Mouse (Mus musculus) liver, embryonic 14.5 days (tissue): ENCODE data around the gene Mrps5. TPM values are rescaled to one million over a fixed set of nuclear protein-coding genes. Genes with fewer than 3 reads are reported as not detected.

Experiments
- ATAC-seq: fragments of 200-750 bp; cut with Nextera tagmentation; 2 replicates; pipeline ENCODE4 v1.8.0; 2017; ENCODE audit warnings: moderate number of reproducible peaks, mild to moderate bottlenecking, moderate library complexity; ENCODE audit not compliant: insufficient read depth
- DNase-seq, 3 experiments: peaks; one replicate each; pipeline ENCODE4 v3.0.0-alpha.2; 2012 to 2013; ENCODE audit warnings: low read depth in 3 of 3, low spot score in 3 of 3
- H3K27ac ChIP-seq: fragments of 300-500 bp; sonication (generic); 2 replicates; pipeline ENCODE4 v1.5.1; 2014; ENCODE audit warnings: moderate library complexity, mild to moderate bottlenecking, control low read depth, inconsistent platforms
- H3K27me3 ChIP-seq: fragments of 300-500 bp; sonication (generic); 2 replicates; pipeline ENCODE4 v1.6.1; 2014; ENCODE audit warnings: mild to moderate bottlenecking, low read length, moderate library complexity; ENCODE audit not compliant: control insufficient read depth, insufficient read depth
- H3K36me3 ChIP-seq: fragments of 300-500 bp; sonication (generic); replicated peaks from 2 replicates; pipeline ENCODE4 v1.6.1; 2014; ENCODE audit warnings: low read depth; ENCODE audit not compliant: control insufficient read depth, insufficient read depth
- H3K4me1 ChIP-seq, 2 experiments: fragments of 200-500 bp in 1 of 2; fragments of 300-500 bp in 1 of 2; sonication (generic) in 1 of 2; replicated peaks; 2 replicates each; pipeline ENCODE4 v1.6.1; 2012 to 2014; ENCODE audit warnings: antibody characterized with exemption in 1 of 2, inconsistent platforms in 1 of 2, low read length in 1 of 2; ENCODE audit not compliant: control insufficient read depth in 2 of 2, insufficient read depth in 2 of 2
- H3K4me2 ChIP-seq: fragments of 300-500 bp; sonication (generic); 2 replicates; pipeline ENCODE4 v1.6.1; 2014; ENCODE audit warnings: low read depth, mild to moderate bottlenecking, control low read depth, moderate library complexity
- H3K4me3 ChIP-seq, 2 experiments: fragments of 200-500 bp in 1 of 2; fragments of 300-500 bp in 1 of 2; sonication (generic) in 1 of 2; 2 replicates each; pipeline ENCODE4 v1.5.1; 2012 to 2014; ENCODE audit warnings: low read depth in 2 of 2, low read length in 2 of 2, mild to moderate bottlenecking in 2 of 2, control low read depth in 1 of 2, inconsistent platforms in 1 of 2, moderate library complexity in 1 of 2; ENCODE audit not compliant: insufficient read depth in 1 of 2
- H3K9ac ChIP-seq: fragments of 300-500 bp; sonication (generic); replicated peaks from 2 replicates; pipeline ENCODE4 v1.6.1; 2014; ENCODE audit warnings: mild to moderate bottlenecking, control low read depth, moderate library complexity
- H3K9me3 ChIP-seq: fragments of 300-500 bp; sonication (generic); 2 replicates; pipeline ENCODE4 v1.6.1; 2016; ENCODE audit warnings: low read length, mixed read lengths; ENCODE audit not compliant: control insufficient read depth
- CTCF ChIP-seq: IDR thresholded peaks from 2 replicates; pipeline ENCODE4 v1.5.1; 2016; ENCODE audit warnings: antibody characterized with exemption, low read depth, control low read depth
- EP300 ChIP-seq: IDR thresholded peaks from 2 replicates; pipeline ENCODE4 v1.6.1; 2016; ENCODE audit warnings: antibody characterized with exemption, low read depth
- WGBS: fragments of 180-500 bp; shearing (Covaris S2); extraction: QIAGEN DNeasy Blood & Tissue Kit; methylation state at CpG from one replicate; pipeline ENCODE4 v1.1.7; 2014; ENCODE audit not compliant: insufficient replicate concordance; 5-methylcytosine and 5-hydroxymethylcytosine counted together
- polyA plus RNA-seq, 2 experiments: library from polyadenylated mRNA; depleted of rRNA in 1 of 2; stranded (reverse) in 1 of 2; unstranded in 1 of 2; fragments of >200 nt; fragmentation: Nextera tagmentation in 1 of 2; extraction: Ambion mirVana in 1 of 2; gene quantifications; 2 replicates each; pipeline versions ENCODE4 v1.2.1 to v1.2.3; 2012 to 2014

Mrps5 gene
- polyA plus RNA-seq, 2 experiments: 46.4 to 80.1 TPM

- WGBS: 57% methylated on average over 6 of the region's 6 CpGs
- H3K27me3 ChIP-seq: no peaks in the 10 kb centered on the region
Observed at GRCm38 (mm10) chr2:127627354-127627753, 40.3 kb downstream of the Mrps5 start.

GRCm38 (mm10) chr2:127627990-127628570 lies 41.1 kb downstream of the Mrps5 start:
- no peak for ATAC-seq
- Histone ChIP-seq H3K27ac (no peak overlapping the region), H3K9me3 (no peaks in the 10 kb centered on the region), H3K27me3 (no peaks in the 10 kb centered on the region), H3K4me3 (no peak overlapping the region), H3K36me3 (no peaks in the 10 kb centered on the region), H3K4me1 (no peaks in the 10 kb centered on the region), H3K9ac (no peak overlapping the region), H3K4me2 (no peak overlapping the region)
- WGBS: 49% methylated on average over 6 of the region's 6 CpGs
- DNase-seq: no peak
- TF ChIP-seq EP300: no peak
- no peak for TF ChIP-seq CTCF

More at GRCm38 (mm10) chr2:127627354-127627753, 40.3 kb downstream of the Mrps5 start:
- Histone ChIP-seq H3K9me3 (no peaks in the 10 kb centered on the region), H3K4me1 (no peaks in the 10 kb centered on the region), H3K4me3 (no peak overlapping the region), H3K9ac (no peak overlapping the region), H3K36me3 (no peaks in the 10 kb centered on the region), H3K27ac (no peak overlapping the region), H3K4me2 (no peak overlapping the region)
- DNase-seq (no peak), ATAC-seq (no peak)
- TF ChIP-seq CTCF (no peak), EP300 (no peak)

GRCm38 (mm10) chr2:127632601-127633000 lies 45.6 kb downstream of the Mrps5 start:
- no peak overlapping the region for H3K9ac ChIP-seq
- ATAC-seq (no peak), DNase-seq (no peak)
- no peak overlapping the region for H3K4me3 ChIP-seq
- TF ChIP-seq EP300 (no peak), CTCF (no peak)
- no peaks in the 10 kb centered on the region for H3K4me1 ChIP-seq
- no peaks in the 10 kb centered on the region for H3K9me3 ChIP-seq
- no peak overlapping the region for H3K27ac ChIP-seq
- WGBS: 49% methylated on average over 2 of the region's 2 CpGs
- H3K36me3 ChIP-seq: no peaks in the 10 kb centered on the region
- H3K4me2 ChIP-seq: no peak overlapping the region
- no peaks in the 10 kb centered on the region for H3K27me3 ChIP-seq

GRCm38 (mm10) chr2:127635581-127635980 lies 48.6 kb downstream of the Mrps5 start:
- H3K4me3 ChIP-seq: no peak overlapping the region
- H3K9me3 ChIP-seq: no peaks in the 10 kb centered on the region
- no peak overlapping the region for H3K27ac ChIP-seq
- no peak overlapping the region for H3K4me2 ChIP-seq
- WGBS: 46% methylated on average over 6 of the region's 6 CpGs
- ATAC-seq: no peak
- H3K4me1 ChIP-seq: no peaks in the 10 kb centered on the region
- TF ChIP-seq EP300: no peak
- no peaks in the 10 kb centered on the region for H3K36me3 ChIP-seq
- no peak for DNase-seq
- no peaks in the 10 kb centered on the region for H3K27me3 ChIP-seq
- no peak overlapping the region for H3K9ac ChIP-seq

- no peak overlapping the region for H3K4me3 ChIP-seq
Observed at GRCm38 (mm10) chr2:127638973-127639372, 52.0 kb downstream of the Mrps5 start.

More at GRCm38 (mm10) chr2:127638973-127639372, 52.0 kb downstream of the Mrps5 start:
- Histone ChIP-seq H3K36me3 (no peaks in the 10 kb centered on the region), H3K4me2 (no peak overlapping the region), H3K9ac (no peak overlapping the region), H3K4me1 (no peaks in the 10 kb centered on the region), H3K9me3 (no peaks in the 10 kb centered on the region), H3K27me3 (no peaks in the 10 kb centered on the region), H3K27ac (no peak overlapping the region)
- ATAC-seq (no peak), DNase-seq (no peak)
- TF ChIP-seq EP300 (no peak), CTCF (no peak)
- WGBS: 57% methylated on average over 9 of the region's 9 CpGs
